Mouse (Mus musculus): ENCODE data around the gene Enpp4. TPM values are rescaled to one million over a fixed set of nuclear protein-coding genes. Genes with fewer than 3 reads are reported as not detected.
A peak's percentile ranks its signal among the peaks of the same experiment; 100 is the strongest.

Gene Enpp4
- polyA plus RNA-seq, 1 experiment from 2014 or later = 3.4 TPM

DNA sequence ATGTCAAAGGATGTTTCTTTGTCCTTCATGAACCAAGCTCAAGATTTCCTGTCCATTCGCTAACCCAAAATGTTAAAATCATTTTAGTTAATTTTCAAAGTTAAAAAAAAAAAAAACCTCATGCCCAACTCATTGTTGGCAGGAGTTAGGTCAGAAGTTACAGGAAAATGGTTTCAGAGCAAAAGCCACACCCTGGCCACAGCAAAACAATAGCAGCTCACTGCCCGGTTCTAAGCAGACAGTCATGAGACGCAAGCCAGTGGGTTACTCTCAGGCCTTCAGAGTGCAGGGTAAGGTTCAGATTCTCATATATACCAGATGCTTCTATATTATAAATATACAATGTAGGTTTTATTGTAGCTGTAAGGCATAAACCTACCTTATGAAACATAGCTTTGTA is 2.7 kb upstream of the Enpp4 start:
- WGBS = 70% methylated on average over 3 of the region's 3 CpGs
- Histone ChIP-seq H3K4me2 (replicated peaks; ENCODE audit: low read depth, low read length) (no peak overlapping the region), H3K4me3 (ENCODE audit: low read depth, low read length) (no peak overlapping the region), H3K27ac (ENCODE audit: low read depth, low read length) (no peak overlapping the region), H3K27me3 (ENCODE audit: control insufficient read depth, insufficient read depth, low read length) (no peaks in the 10 kb centered on the region), H3K36me3 (ENCODE audit: control insufficient read depth, insufficient read depth, low read length) (no peaks in the 10 kb centered on the region), H3K9ac (ENCODE audit: low read depth, low read length) (no peak overlapping the region), H3K9me3 (ENCODE audit: control insufficient read depth, low read length) (no peaks in the 10 kb centered on the region), H3K4me1 (replicated peaks; ENCODE audit: control insufficient read depth, insufficient read depth, low read length) (no peaks in the 10 kb centered on the region)
- ATAC-seq (ENCODE audit: low FRiP score) = no peak
- no peak for DNase-seq (ENCODE audit: low spot score)

GRCm38 (mm10) chr17:44101961-44102360 is 3.6 kb downstream of the Enpp4 start:
- H3K27me3 ChIP-seq (ENCODE audit: control insufficient read depth, insufficient read depth, low read length) = no peaks in the 10 kb centered on the region
- DNase-seq (ENCODE audit: low spot score) (no peak), ATAC-seq (ENCODE audit: low FRiP score) (no peak)
- WGBS = 94% methylated on average over 10 of the region's 10 CpGs
- no peak overlapping the region for H3K9ac ChIP-seq (ENCODE audit: low read depth, low read length)
- H3K27ac ChIP-seq (ENCODE audit: low read depth, low read length) = no peak overlapping the region
- no peak overlapping the region for H3K4me3 ChIP-seq (ENCODE audit: low read depth, low read length)
- H3K36me3 ChIP-seq (ENCODE audit: control insufficient read depth, insufficient read depth, low read length) = no peaks in the 10 kb centered on the region
- no peaks in the 10 kb centered on the region for H3K4me1 ChIP-seq (replicated peaks; ENCODE audit: control insufficient read depth, insufficient read depth, low read length)
- H3K4me2 ChIP-seq (replicated peaks; ENCODE audit: low read depth, low read length) = no peak overlapping the region
- no peaks in the 10 kb centered on the region for H3K9me3 ChIP-seq (ENCODE audit: control insufficient read depth, low read length)

GRCm38 (mm10) chr17:44100906-44101305 is 4.7 kb downstream of the Enpp4 start:
- no peak overlapping the region for H3K4me3 ChIP-seq (ENCODE audit: low read depth, low read length)
- no peaks in the 10 kb centered on the region for H3K27me3 ChIP-seq (ENCODE audit: control insufficient read depth, insufficient read depth, low read length)
- H3K9ac ChIP-seq (ENCODE audit: low read depth, low read length) = no peak overlapping the region
- WGBS = 90% methylated on average over 9 of the region's 9 CpGs
- DNase-seq (ENCODE audit: low spot score) (no peak), ATAC-seq (ENCODE audit: low FRiP score) (no peak)
- no peaks in the 10 kb centered on the region for H3K36me3 ChIP-seq (ENCODE audit: control insufficient read depth, insufficient read depth, low read length)
- no peak overlapping the region for H3K27ac ChIP-seq (ENCODE audit: low read depth, low read length)
- no peaks in the 10 kb centered on the region for H3K9me3 ChIP-seq (ENCODE audit: control insufficient read depth, low read length)
- H3K4me2 ChIP-seq (replicated peaks; ENCODE audit: low read depth, low read length) = no peak overlapping the region
- no peaks in the 10 kb centered on the region for H3K4me1 ChIP-seq (replicated peaks; ENCODE audit: control insufficient read depth, insufficient read depth, low read length)

DNA sequence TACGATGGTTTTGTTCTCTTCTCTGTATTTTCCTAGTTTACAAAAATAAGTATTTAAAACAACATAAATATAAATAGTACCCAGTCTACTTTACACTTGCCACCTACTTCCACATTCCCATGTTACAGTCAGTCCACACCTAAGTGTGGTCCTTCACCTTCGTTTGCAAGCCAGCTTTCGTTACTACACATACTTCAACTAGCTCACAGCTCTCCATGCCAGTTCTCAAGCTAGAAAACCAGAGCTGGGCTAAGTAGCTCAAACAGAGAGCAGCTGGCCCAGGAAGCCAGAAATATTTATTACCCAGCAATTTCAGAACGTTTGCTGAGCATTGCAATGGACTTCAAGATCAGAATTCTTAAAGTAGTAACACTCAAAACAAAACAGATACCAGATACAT is 5.1 kb downstream of the Enpp4 start:
- DNase-seq (ENCODE audit: low spot score) = no peak
- Histone ChIP-seq H3K4me2 (replicated peaks; ENCODE audit: low read depth, low read length) (no peak overlapping the region), H3K27ac (ENCODE audit: low read depth, low read length) (no peak overlapping the region), H3K9me3 (ENCODE audit: control insufficient read depth, low read length) (no peaks in the 10 kb centered on the region), H3K4me3 (ENCODE audit: low read depth, low read length) (no peak overlapping the region), H3K9ac (ENCODE audit: low read depth, low read length) (no peak overlapping the region), H3K4me1 (replicated peaks; ENCODE audit: control insufficient read depth, insufficient read depth, low read length) (no peaks in the 10 kb centered on the region), H3K36me3 (ENCODE audit: control insufficient read depth, insufficient read depth, low read length) (no peaks in the 10 kb centered on the region), H3K27me3 (ENCODE audit: control insufficient read depth, insufficient read depth, low read length) (no peaks in the 10 kb centered on the region)
- ATAC-seq (ENCODE audit: low FRiP score) = no peak
- 83% methylated on average over 4 of the region's 4 CpGs for WGBS

DNA sequence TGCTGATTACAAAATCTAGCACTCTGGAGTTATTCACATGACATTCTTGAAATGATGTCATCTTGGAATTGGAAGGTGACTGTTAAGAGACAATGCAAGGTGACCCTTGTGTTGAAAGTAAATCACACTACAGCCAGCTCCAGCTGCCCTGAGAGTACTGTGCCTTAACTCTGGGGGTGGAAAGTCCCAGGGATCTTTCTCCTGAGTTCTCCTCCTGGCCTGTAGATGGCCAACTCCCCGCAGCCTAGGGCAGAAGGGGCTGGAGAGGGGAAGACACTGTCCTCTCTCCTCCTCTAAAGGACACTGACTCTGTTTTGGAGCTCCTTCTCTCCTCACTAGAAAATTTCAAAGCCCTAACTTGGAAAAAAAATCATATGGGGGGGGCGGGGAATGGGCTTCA is 14.1 kb downstream of the Enpp4 start:
- no peaks in the 10 kb centered on the region for H3K4me1 ChIP-seq (replicated peaks; ENCODE audit: control insufficient read depth, insufficient read depth, low read length)
- no peaks in the 10 kb centered on the region for H3K36me3 ChIP-seq (ENCODE audit: control insufficient read depth, insufficient read depth, low read length)
- H3K4me3 ChIP-seq (ENCODE audit: low read depth, low read length) = no peak overlapping the region
- H3K9me3 ChIP-seq (ENCODE audit: control insufficient read depth, low read length) = no peaks in the 10 kb centered on the region
- no peaks in the 10 kb centered on the region for H3K27me3 ChIP-seq (ENCODE audit: control insufficient read depth, insufficient read depth, low read length)
- 40% methylated on average over 2 of the region's 2 CpGs for WGBS
- no peak for DNase-seq (ENCODE audit: low spot score)
- no peak overlapping the region for H3K9ac ChIP-seq (ENCODE audit: low read depth, low read length)
- no peak overlapping the region for H3K27ac ChIP-seq (ENCODE audit: low read depth, low read length)
- no peak overlapping the region for H3K4me2 ChIP-seq (replicated peaks; ENCODE audit: low read depth, low read length)
- no peak for ATAC-seq (ENCODE audit: low FRiP score)

DNA sequence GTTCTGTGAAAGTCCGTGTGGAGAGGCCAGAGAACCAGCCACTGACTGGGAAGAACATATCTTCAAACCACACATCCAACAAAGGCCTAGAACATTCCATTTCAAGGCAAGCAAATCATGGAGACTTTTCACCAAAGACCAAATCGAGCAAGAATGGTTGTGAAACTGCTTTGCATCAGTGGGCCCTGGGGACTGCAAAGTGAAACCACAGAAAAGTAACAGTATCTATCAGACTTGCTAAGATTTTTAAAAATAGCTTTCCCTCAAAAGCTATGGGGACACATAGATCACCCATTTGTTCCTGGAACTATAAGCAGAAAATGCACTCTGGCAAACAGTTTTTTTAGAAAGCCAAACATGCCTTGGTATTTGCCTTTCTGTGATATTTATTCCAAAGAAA is 14.7 kb downstream of the Enpp4 start:
- H3K27me3 ChIP-seq (ENCODE audit: control insufficient read depth, insufficient read depth, low read length) = no peaks in the 10 kb centered on the region
- no peaks in the 10 kb centered on the region for H3K4me1 ChIP-seq (replicated peaks; ENCODE audit: control insufficient read depth, insufficient read depth, low read length)
- no peak overlapping the region for H3K9ac ChIP-seq (ENCODE audit: low read depth, low read length)
- ATAC-seq (ENCODE audit: low FRiP score) = no peak
- H3K36me3 ChIP-seq (ENCODE audit: control insufficient read depth, insufficient read depth, low read length) = no peaks in the 10 kb centered on the region
- DNase-seq (ENCODE audit: low spot score) = no peak
- H3K4me2 ChIP-seq (replicated peaks; ENCODE audit: low read depth, low read length) = no peak overlapping the region
- no peak overlapping the region for H3K4me3 ChIP-seq (ENCODE audit: low read depth, low read length)
- H3K9me3 ChIP-seq (ENCODE audit: control insufficient read depth, low read length) = no peaks in the 10 kb centered on the region
- no peak overlapping the region for H3K27ac ChIP-seq (ENCODE audit: low read depth, low read length)
- WGBS = 79% methylated on average over 2 of the region's 2 CpGs

- no peak overlapping the region for H3K4me3 ChIP-seq (ENCODE audit: low read depth, low read length)
- no peak overlapping the region for H3K9ac ChIP-seq (ENCODE audit: low read depth, low read length)
- no peak overlapping the region for H3K4me2 ChIP-seq (replicated peaks; ENCODE audit: low read depth, low read length)
- no peak overlapping the region for H3K27ac ChIP-seq (ENCODE audit: low read depth, low read length)
- no peak for ATAC-seq (ENCODE audit: low FRiP score)
- no peak for DNase-seq (ENCODE audit: low spot score)
- no peaks in the 10 kb centered on the region for H3K4me1 ChIP-seq (replicated peaks; ENCODE audit: control insufficient read depth, insufficient read depth, low read length)
- H3K36me3 ChIP-seq (ENCODE audit: control insufficient read depth, insufficient read depth, low read length) = no peaks in the 10 kb centered on the region
- H3K9me3 ChIP-seq (ENCODE audit: control insufficient read depth, low read length) = no peaks in the 10 kb centered on the region
- 90% methylated on average over 3 of the region's 3 CpGs for WGBS
- H3K27me3 ChIP-seq (ENCODE audit: control insufficient read depth, insufficient read depth, low read length) = no peaks in the 10 kb centered on the region
These were observed 17.4 kb downstream of the Enpp4 start for GRCm38 (mm10) chr17:44088226-44088625.

- DNase-seq (ENCODE audit: low spot score) (no peak), ATAC-seq (ENCODE audit: low FRiP score) (no peak)
- no peak overlapping the region for H3K9ac ChIP-seq (ENCODE audit: low read depth, low read length)
- no peaks in the 10 kb centered on the region for H3K4me1 ChIP-seq (replicated peaks; ENCODE audit: control insufficient read depth, insufficient read depth, low read length)
- no peaks in the 10 kb centered on the region for H3K9me3 ChIP-seq (ENCODE audit: control insufficient read depth, low read length)
- no peaks in the 10 kb centered on the region for H3K36me3 ChIP-seq (ENCODE audit: control insufficient read depth, insufficient read depth, low read length)
- no peak overlapping the region for H3K27ac ChIP-seq (ENCODE audit: low read depth, low read length)
- H3K27me3 ChIP-seq (ENCODE audit: control insufficient read depth, insufficient read depth, low read length) = no peaks in the 10 kb centered on the region
- no peak overlapping the region for H3K4me3 ChIP-seq (ENCODE audit: low read depth, low read length)
- 84% methylated on average over 4 of the region's 4 CpGs for WGBS
- no peak overlapping the region for H3K4me2 ChIP-seq (replicated peaks; ENCODE audit: low read depth, low read length)
These were observed 22.5 kb downstream of the Enpp4 start for GRCm38 (mm10) chr17:44083156-44083555.

GRCm38 (mm10) chr17:44078631-44079350 is 26.8 kb downstream of the Enpp4 start, which contains the start of gene Enpp5:
Enpp5 (plus strand) TSS chr17:44078813.
- Histone ChIP-seq H3K4me2 (replicated peaks; ENCODE audit: low read depth, low read length) (peak within 1 kb of the TSS; percentile 84), H3K27me3 (ENCODE audit: control insufficient read depth, insufficient read depth, low read length) (no peaks in the 10 kb centered on the region), H3K9me3 (ENCODE audit: control insufficient read depth, low read length) (no peaks in the 10 kb centered on the region), H3K4me1 (replicated peaks; ENCODE audit: control insufficient read depth, insufficient read depth, low read length) (no peaks in the 10 kb centered on the region), H3K36me3 (ENCODE audit: control insufficient read depth, insufficient read depth, low read length) (no peaks in the 10 kb centered on the region), H3K27ac (ENCODE audit: low read depth, low read length) (0 out of 2 replicates have a peak within 1 kb of the TSS, but pooled peaks have one; percentile 44), H3K9ac (ENCODE audit: low read depth, low read length) (peak within 1 kb of the TSS; percentile 69), H3K4me3 (ENCODE audit: low read depth, low read length) (peak within 1 kb of the TSS; percentile 64)
- ATAC-seq (ENCODE audit: low FRiP score) (peak; percentile 96), DNase-seq (ENCODE audit: low spot score) (peak; percentile 79)
- under 1% methylated on average over 31 of the region's 31 CpGs for WGBS

Measured in hindbrain, embryonic 11.5 days (tissue).